Mouse (Mus musculus) layer of hippocampus, adult 9-10 months (tissue): ENCODE results near the gene Ndrg3.
"Not testable (repeated sequence)": the region's sequence is repeated elsewhere in the genome, so short reads cannot be mapped to it uniquely, and the experiment has no call there.

Source experiments
- DNase-seq: peaks from one replicate; pipeline ENCODE4 v3.0.0; 2022; ENCODE audit warnings: low spot score

Gene Ndrg3

GRCm38 (mm10) chr2:156998263-156998662 is 6.4 kb upstream of the Ndrg3 start:
- no peak for DNase-seq

DNA sequence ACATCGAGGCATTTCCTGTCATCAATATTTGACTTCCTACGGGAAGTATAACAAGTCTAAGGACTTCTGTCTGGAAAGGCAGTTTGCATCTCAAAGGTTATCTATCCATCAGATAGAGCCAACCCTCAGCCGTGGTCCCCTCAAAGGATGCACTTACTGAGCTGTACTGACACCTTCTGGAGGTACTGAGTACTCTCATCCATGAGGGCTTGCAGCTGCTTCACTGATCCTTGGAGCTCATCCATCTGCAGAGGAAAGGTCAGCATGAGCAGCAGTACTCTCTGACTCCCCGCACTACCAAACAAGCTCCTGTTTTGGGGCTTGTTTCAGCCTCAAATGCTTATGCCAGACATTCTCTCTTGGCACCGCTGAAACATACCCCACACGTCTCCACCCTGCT is 4.7 kb upstream of the Ndrg3 start:
- peak; percentile 47 for DNase-seq

DNA sequence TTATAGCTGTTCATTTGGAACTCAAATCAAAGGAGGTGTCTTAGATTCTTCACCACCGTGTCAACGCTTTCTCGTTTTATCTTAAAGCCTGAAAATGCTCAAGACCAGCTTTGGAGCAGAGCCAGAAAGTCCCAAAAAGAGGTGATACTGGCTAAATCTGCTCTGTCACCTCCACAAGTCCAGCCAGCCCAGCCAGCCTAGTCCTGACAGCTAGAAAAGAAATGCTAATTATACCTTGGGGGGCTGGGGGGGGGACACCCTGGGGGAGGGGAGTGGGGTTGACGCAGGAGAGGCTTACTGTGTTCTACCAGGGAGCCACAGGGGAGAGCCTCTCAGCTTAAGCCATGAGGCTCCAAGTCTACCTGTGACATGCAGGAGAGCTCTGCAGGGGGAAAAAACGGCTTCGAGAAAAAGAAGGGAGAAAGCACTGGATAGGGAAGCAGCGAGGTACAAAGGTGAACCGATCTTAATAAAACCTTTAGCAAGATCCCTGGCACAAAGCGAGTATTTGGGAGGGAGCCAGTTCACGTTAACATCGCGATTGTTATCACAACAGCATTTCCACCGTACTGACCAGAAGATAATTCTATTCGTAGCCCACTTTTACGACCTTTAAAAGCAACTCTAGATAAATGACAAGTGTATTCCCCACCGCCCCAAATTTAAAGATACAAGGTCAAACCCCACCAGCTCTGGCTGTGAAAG is 977 bp downstream of the Ndrg3 start:
- DNase-seq = no peak

GRCm38 (mm10) chr2:156987316-156987715 is 4.5 kb downstream of the Ndrg3 start:
- DNase-seq = no peak

GRCm38 (mm10) chr2:156982864-156983263 is 9.0 kb downstream of the Ndrg3 start:
- no peak for DNase-seq

DNA sequence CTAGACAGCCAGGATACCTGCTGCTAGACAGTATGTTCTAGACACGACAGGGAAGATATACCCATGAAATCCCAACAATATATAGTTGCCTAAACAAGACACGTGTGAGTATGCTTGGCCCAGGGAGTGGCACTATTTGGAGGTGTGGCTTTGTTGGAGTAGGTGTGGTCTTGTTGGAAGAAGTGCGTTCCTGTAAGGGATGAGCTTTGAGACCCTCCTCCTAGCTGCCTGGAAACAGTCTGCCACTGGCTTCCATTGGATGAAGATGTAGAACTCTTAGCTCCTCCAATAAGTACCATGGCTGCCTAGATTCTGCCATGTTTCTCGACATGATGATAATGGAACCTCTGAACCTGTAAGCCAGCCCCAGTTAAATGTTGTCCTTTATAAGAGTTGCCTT is 10.6 kb downstream of the Ndrg3 start:
- DNase-seq = no peak

GRCm38 (mm10) chr2:156980059-156980458 is 11.8 kb downstream of the Ndrg3 start:
- DNase-seq = no peak

- DNase-seq = no peak
These were observed 15.1 kb downstream of the Ndrg3 start for GRCm38 (mm10) chr2:156976711-156977110.

- no peak for DNase-seq
These were observed 16.9 kb downstream of the Ndrg3 start for GRCm38 (mm10) chr2:156974967-156975366.

GRCm38 (mm10) chr2:156973316-156974100 is 18.3 kb downstream of the Ndrg3 start:
- no peak for DNase-seq

GRCm38 (mm10) chr2:156970253-156970652 is 21.6 kb downstream of the Ndrg3 start:
- DNase-seq = no peak

- no peak for DNase-seq
These were observed 23.4 kb downstream of the Ndrg3 start for GRCm38 (mm10) chr2:156968501-156968900.

- no peak for DNase-seq
These were observed 24.5 kb downstream of the Ndrg3 start for GRCm38 (mm10) chr2:156967388-156967787.

DNA sequence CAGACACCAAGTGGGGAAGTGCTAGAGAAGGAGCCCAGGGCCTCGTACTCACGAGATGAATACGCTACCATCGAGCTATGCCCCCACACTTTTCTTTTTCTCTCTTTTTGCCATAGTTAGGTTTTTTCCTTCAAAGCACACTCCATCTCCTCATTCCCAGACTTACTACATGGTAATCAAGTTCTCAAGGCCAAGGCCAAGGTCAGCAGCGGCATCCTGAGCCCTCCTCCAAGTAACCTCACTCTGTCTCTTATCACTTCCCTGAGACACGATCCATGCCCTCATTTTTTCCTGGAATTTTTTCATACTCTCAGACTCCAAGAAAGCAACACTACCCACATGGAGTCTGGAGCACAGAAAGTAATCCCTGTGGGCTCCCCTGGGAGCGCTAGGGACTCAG is 28.0 kb downstream of the Ndrg3 start:
- DNase-seq = no peak

DNA sequence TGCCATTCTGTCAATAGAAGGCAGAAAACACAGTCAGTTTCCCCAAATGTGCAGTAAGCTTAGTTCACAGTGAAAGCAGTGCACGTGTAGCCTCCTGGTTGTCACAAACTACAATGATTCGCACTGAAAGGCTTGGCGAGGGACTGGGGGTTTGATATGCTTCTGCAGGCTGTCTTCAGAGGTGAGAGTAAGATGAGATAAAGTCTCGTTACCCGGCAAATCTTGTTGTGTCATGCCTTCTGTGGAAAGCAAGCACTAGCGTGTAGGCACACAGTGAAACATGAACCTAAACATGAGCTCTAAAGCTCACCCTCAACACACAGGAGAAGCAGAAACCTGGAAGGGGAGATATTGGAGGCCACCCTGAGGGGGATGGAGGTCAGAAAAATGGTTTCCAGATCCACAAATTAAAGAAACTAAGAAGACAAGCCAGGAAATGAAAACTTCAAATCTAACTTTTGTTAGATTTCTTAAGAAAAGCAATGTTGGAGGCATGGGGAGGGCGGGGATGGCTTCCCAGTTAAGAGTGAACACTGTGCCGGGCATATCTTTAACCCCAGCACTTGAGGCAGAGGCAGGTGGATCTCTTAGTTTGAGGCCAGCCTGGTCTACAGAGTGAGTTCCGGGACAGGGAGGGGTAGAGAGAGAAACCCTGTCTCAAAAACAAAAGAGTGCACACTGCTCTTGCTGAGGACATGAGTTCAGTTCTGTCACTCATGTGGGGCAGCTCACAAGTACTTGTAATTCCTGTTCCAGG is 33.2 kb downstream of the Ndrg3 start:
- DNase-seq = no peak

DNA sequence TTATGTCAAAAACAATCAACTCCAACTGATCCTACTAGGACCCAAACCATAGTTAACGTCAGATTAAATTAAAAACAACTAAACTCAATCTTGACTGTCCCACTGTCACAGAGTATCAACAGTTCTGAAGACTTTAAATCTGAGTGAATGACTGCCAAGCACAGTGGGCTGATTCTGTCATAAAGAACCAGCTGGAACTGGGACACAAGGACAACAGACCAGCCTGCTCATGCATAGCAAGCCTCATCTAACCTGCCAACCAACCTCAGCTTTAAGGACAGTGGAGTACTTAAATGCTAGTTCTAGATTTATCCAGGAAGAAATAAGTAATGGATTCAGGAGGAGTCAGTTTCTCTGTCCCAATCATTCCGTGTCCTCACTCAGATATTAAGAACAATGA is 34.8 kb downstream of the Ndrg3 start:
- DNase-seq = no peak

GRCm38 (mm10) chr2:156956306-156956705 is 35.5 kb downstream of the Ndrg3 start:
- no peak for DNase-seq

DNA sequence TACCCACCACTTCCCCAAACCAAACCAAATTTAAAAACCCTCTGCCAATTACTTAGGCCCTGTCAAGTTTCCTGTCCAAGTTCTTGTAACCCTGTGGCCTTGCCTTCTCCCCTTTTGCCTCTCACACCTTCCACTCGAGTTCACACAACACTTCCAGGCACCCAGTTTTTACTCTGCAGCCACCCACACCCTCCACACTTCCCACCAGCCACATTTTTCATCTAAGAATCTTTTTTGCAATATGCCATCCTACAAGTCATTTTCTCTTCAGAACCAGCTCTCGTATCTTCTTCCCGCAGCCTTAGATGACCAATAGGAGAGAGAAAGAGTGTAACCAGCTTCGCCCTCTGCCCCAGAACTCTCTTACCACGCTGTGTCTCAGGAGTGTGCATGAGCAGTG is 37.4 kb downstream of the Ndrg3 start:
- DNase-seq = no peak

DNA sequence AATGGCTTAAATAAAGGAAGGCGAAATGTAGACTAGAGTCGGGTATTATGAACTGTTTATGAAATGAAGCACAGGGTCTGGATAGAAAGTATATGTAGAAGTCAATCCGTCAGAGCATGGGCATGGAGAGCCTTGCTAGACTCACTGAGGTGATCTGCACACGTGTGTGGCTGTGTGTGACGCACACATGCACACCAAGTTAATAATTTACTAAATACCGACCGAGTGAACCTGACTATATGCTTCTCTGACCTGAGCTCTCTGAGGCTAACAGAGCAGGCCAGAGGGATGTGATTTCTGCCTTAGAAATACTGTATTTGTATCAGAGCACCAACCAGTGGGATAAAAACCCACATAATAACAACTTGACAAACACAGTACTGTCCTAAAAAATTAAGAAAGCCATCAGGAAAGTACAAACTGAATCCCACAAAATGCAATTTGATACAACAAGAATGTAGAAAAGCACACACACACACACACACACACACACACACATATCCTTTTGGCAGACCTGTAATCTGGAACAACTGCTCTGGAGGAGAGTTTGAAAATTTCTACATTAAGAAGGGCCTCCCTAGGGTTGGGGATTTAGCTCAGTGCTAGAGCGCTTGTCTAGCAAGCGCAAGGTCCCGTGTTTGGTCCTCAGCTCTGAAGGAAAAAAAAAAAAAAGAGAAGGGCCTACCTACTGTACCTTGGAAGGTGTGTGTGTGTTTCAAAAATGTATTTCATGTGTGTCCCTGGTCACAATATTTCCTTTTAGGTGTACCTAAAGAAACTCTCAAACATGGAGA is 40.4 kb downstream of the Ndrg3 start:
- no peak for DNase-seq

DNA sequence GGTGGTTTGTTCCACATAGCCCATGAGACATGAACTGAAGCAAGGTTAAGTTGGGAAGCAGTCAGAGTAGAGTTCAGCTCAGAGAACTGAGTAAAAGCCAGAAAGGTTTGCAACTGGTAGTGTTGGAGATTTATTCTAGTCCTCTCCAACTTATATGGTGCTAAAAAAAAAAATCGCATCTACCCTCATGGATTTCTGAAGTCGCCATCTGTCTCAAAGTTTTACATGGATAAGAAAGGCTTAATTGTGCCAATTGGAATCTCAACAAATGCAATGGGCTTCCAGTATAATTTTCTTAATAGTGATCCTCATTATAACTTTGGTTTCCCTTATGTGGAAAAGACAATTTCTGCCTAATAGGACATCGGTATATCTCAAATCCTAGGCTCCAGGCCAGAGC is 41.0 kb downstream of the Ndrg3 start:
- no peak for DNase-seq

- not testable (repeated sequence) for DNase-seq
These were observed 50.3 kb downstream of the Ndrg3 start for GRCm38 (mm10) chr2:156941523-156941922.

DNA sequence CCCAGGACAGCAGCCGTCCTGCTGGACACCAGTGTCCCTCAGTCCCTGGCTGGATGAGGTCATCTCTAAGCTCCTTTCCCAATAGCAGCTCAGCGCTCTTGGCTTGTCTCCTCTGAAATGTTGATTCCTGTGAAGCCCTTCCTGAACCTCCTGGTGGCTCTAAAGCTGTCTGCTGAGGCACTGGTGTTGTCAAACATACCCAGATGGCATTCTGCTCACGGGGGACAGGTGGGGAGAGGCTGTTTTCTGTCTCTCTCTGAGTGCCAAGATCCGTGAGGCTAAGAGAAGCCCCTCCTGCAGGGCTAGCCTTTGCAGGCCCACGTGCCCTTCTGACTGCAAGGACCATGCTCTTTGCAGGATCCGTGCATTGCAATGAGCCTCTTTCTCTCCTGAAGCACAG is 51.9 kb downstream of the Ndrg3 start:
- not testable (repeated sequence) for DNase-seq
